Mouse (Mus musculus) E14TG2a.4 (cell line): Measurements from ENCODE around the gene Fam171a2.

ENCODE experiments used
- H3K27me3 ChIP-seq: 2 replicates; pipeline ENCODE4 v1.6.1; 2014; ENCODE audit warnings: low read length, control low read depth; ENCODE audit not compliant: insufficient read depth
- H3K36me3 ChIP-seq: 2 replicates; pipeline ENCODE4 v1.6.1; 2014; ENCODE audit warnings: low read length, control low read depth; ENCODE audit not compliant: insufficient read depth
- H3K4me1 ChIP-seq: replicated peaks from 2 replicates; pipeline ENCODE4 v1.6.1; 2014; ENCODE audit warnings: low read depth, low read length, control low read depth
- H3K4me3 ChIP-seq: replicated peaks from 2 replicates; pipeline ENCODE4 v1.5.1; 2014; ENCODE audit warnings: mild to moderate bottlenecking, low read length
- H3K9me3 ChIP-seq: 2 replicates; pipeline ENCODE4 v1.6.1; 2014; ENCODE audit warnings: low read length, control low read depth
- CTCF ChIP-seq: conservative IDR thresholded peaks from 2 replicates; pipeline ENCODE4 v1.5.1; 2014; ENCODE audit warnings: low read length
- NANOG ChIP-seq: IDR thresholded peaks from 2 replicates; pipeline ENCODE4 v1.6.1; 2014; ENCODE audit warnings: borderline replicate concordance, low read length, mixed read lengths
- POU5F1 ChIP-seq: IDR thresholded peaks from 2 replicates; pipeline ENCODE4 v1.6.1; 2014; ENCODE audit warnings: low read length, borderline replicate concordance

The Fam171a2 gene

DNA sequence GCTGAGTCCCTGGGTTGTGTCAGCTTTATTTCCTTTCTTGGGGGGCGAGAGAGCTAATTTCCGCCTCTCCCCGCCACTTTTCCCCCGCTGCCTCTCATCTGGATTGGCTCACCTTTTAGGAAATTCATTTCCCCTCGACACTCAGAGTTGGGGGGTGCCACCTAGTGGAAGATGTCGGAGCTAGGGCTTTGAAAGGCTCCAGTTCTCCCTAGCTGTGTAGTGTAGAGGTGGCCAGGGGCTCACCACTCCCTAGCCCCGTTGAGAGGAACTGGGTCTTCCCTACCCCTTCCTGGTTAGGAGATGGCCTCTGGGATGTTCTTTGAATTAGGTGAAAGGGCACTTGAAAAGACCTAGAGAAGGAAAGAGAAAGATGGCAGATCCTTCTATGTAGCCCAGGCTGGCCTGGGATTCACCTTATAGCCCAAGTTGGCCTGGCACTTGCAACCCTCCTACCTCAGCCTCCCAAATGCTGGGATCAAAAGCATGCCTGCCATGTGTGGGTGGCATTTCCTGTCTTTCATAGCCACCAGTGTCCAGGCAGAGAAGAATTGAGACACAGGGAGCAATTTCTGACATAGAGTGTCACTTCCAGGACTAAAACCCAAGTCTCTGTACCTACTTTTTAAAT, 16.4 kb downstream of the Fam171a2 start:
- H3K36me3 ChIP-seq = peaks cover 39% of the 10 kb centered on the region
- peak overlapping the region; percentile 89 for H3K4me3 ChIP-seq
- no peaks in the 10 kb centered on the region for H3K27me3 ChIP-seq
- TF ChIP-seq CTCF (peak; percentile 68), POU5F1 (no peak)
- peaks cover 67% of the 10 kb centered on the region for H3K4me1 ChIP-seq
- no peaks in the 10 kb centered on the region for H3K9me3 ChIP-seq

DNA sequence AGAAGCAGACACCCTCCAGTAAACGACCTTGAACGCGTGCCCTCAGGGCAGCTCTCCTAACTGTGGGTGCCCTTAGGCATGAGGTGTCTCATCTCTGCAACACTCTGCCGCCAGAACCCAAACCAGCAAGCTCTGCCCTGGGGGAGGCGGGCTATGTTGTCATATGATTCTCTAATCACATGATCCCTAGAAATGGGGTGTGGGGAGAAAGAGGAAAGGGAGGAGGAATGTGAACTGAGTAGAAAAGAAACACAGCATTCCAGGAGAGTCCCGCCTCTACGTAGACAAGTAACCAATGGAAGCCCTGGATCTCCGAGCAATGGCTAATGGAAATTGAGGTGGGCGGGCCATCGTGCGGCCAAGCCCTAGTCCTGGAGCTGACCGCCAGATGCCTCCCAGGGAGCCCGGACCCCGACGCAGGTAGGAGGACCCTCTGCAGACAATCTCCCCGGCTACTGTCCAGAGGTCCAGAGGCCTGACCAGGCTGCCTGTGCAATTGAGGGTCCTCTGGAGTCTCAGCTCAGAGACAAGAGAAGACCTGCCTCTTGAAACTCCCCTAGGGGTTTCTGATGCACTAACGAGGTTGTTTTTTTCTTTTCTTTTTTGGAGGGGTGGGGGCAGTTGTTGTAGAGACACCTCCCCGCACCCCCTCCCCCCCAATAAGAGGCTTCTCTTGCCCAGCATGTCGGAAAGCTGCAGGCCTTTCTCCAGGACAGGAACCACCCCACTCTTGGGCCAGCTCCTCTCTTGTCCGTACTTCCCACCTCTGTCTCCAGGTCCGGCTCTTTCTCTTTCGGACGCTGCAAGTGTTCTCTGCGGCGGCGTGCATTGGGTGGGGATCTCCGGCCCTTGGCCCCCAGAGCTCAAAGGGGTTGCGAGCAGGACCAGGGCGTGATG, 17.1 kb downstream of the Fam171a2 start, which contains the start of gene Grn:
Gene Grn (plus strand): TSS at position 195 of the 897 bp plus-strand sequence.
- Histone ChIP-seq H3K4me1 (peaks cover 60% of the 10 kb centered on the region), H3K36me3 (peaks cover 32% of the 10 kb centered on the region), H3K4me3 (peak within 1 kb of the TSS; percentile 89), H3K27me3 (no peaks in the 10 kb centered on the region), H3K9me3 (no peaks in the 10 kb centered on the region)
- TF ChIP-seq POU5F1 (no peak), CTCF (no peak), NANOG (no peak)

DNA sequence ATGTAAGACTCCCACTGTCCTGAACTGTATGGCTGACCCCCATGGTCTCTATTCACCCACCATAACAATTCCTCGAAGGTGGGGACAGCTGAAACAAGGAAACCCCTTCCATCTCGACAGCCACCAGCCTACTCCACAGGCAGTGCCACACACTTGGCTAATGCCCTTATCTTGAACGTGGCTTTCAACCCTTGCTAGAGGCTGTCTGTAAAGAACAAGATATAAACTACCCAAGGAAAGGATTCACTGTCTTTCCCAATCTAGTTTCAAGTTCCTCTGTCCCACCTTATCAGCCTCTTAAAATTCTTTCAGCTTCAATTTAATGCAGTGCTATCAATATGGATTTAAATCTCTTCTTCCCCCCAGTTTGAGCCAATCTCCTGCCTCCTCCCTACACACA, 17.9 kb downstream of the Fam171a2 start:
- TF ChIP-seq POU5F1 (no peak), CTCF (no peak), NANOG (no peak)

GRCm38 (mm10) chr11:102428981-102429540, 18.4 kb downstream of the Fam171a2 start:
- peaks cover 60% of the 10 kb centered on the region for H3K4me1 ChIP-seq
- no peaks in the 10 kb centered on the region for H3K9me3 ChIP-seq
- peaks cover 18% of the 10 kb centered on the region for H3K36me3 ChIP-seq
- peak overlapping the region; percentile 89 for H3K4me3 ChIP-seq
- no peaks in the 10 kb centered on the region for H3K27me3 ChIP-seq
- TF ChIP-seq CTCF (no peak), POU5F1 (no peak), NANOG (no peak)

More for the DNA sequence above, 17.9 kb downstream of the Fam171a2 start:
- H3K4me1 ChIP-seq = peaks cover 62% of the 10 kb centered on the region
- no peaks in the 10 kb centered on the region for H3K9me3 ChIP-seq
- H3K36me3 ChIP-seq = peaks cover 23% of the 10 kb centered on the region
- H3K4me3 ChIP-seq = peak overlapping the region; percentile 89
- H3K27me3 ChIP-seq = no peaks in the 10 kb centered on the region

- Histone ChIP-seq H3K4me1 (peaks cover 32% of the 10 kb centered on the region), H3K36me3 (no peaks in the 10 kb centered on the region), H3K4me3 (no peak overlapping the region), H3K27me3 (peaks cover 8% of the 10 kb centered on the region; the same call in 1 of the 2 replicates), H3K9me3 (peaks cover 1% of the 10 kb centered on the region)
- no peak for TF ChIP-seq CTCF
These were observed 21.7 kb downstream of the Fam171a2 start for GRCm38 (mm10) chr11:102425555-102426316.

DNA sequence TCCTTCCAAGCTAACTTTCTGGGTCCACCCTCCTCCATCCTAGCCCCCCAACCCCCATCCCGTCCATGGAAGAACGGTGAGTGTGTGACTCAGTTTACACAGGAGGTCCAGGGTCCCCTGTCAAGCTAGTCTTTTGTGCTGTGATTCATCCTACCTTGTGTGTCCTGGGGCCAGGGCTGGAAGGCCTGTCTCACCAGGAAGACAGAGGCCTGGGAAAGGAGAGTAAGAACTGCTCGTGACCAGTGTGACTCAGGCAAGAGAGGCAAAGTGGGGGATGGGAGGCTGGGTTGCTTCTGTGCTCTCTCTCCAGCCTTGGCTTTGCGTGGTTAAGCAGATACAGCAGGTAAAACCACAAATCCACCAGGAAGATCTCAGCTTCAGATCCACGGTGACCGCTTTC, 22.8 kb downstream of the Fam171a2 start:
- Histone ChIP-seq H3K27me3 (peaks cover 9% of the 10 kb centered on the region; the same call in 1 of the 2 replicates), H3K4me3 (no peak overlapping the region), H3K9me3 (peaks cover 5% of the 10 kb centered on the region), H3K36me3 (no peaks in the 10 kb centered on the region), H3K4me1 (peaks cover 29% of the 10 kb centered on the region)
- TF ChIP-seq POU5F1 (no peak), NANOG (no peak), CTCF (no peak)

GRCm38 (mm10) chr11:102421559-102421958, 25.9 kb downstream of the Fam171a2 start:
- H3K36me3 ChIP-seq = no peaks in the 10 kb centered on the region
- H3K4me3 ChIP-seq = no peak overlapping the region
- H3K27me3 ChIP-seq = peaks cover 12% of the 10 kb centered on the region; the same call in 1 of the 2 replicates
- no peak for TF ChIP-seq NANOG
- no peak for TF ChIP-seq CTCF
- TF ChIP-seq POU5F1 = no peak
- H3K9me3 ChIP-seq = peaks cover 5% of the 10 kb centered on the region
- peaks cover 10% of the 10 kb centered on the region for H3K4me1 ChIP-seq

DNA sequence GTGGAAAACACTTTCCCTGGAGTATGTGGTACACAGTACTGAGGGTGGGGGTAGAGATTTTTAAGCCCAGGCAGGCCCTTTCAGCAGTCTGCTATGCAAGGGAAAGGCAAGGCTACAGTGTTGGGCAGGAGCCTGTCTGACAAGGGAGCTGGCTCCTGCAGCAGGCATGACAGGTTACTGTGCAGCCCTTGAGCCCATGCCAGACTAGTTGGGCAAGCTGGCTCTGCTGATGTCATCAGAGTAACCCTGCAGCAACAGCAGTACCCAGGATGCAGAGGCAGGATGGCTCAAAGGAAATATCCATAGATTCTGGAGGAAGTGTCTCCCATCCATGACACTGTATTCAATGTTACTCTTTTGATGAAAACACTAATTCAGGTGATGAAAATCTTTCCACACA, 28.6 kb downstream of the Fam171a2 start:
- TF ChIP-seq POU5F1 (no peak), CTCF (no peak), NANOG (no peak)
- Histone ChIP-seq H3K9me3 (peaks cover 5% of the 10 kb centered on the region), H3K4me3 (no peak overlapping the region), H3K4me1 (peaks cover 20% of the 10 kb centered on the region), H3K36me3 (no peaks in the 10 kb centered on the region), H3K27me3 (peaks cover 12% of the 10 kb centered on the region; the same call in 1 of the 2 replicates)
